In genomic region chr6:89413481-89413884, GRCm38 (mm10) we compare ENCODE assay signal across 12 mouse cellular contexts. TPM values are rescaled to one million over a fixed set of nuclear protein-coding genes. Genes with fewer than 3 reads are reported as not detected.
DNase-seq lines count a peak whose midpoint lies in the region; ATAC-seq and TF ChIP-seq lines count a peak whose summit lies in the region.
"Had no signal": no experiment of that assay in that cellular context is flagged by ENCODE, and none has a peak within 500 bp of the region (broad histone marks: within the 10 kb centered on the region; RNA-seq: fewer than 3 reads in every experiment).

No protein-coding gene starts in this region.

- peak; percentile 78 for TF ChIP-seq EP300 in lung, postnatal 0 days (IDR thresholded peaks at IDR 0.05)

- no peak for TF ChIP-seq POLR2A in spleen, adult 2 months (IDR thresholded peaks at IDR 0.05; ENCODE audit: low read depth, low read length)

- TF ChIP-seq CTCF in gastrocnemius, adult 2 months (IDR thresholded peaks at IDR 0.05) = no peak
- no peak for TF ChIP-seq CTCF in spleen, adult 2 months (IDR thresholded peaks at IDR 0.05; ENCODE audit: extremely low read depth, insufficient read depth, insufficient read length, insufficient replicate concordance)
- no peak for TF ChIP-seq CTCF in lung, postnatal 0 days (IDR thresholded peaks at IDR 0.05)
- no peak for TF ChIP-seq CTCF in layer of hippocampus, adult 2 months (conservative IDR thresholded peaks at IDR 0.05)

- H3K36me3 ChIP-seq in spleen, adult 2 months (ENCODE audit: control insufficient read depth, insufficient read depth, low read length) = no peaks in the 10 kb centered on the region
- no peaks in the 10 kb centered on the region for H3K36me3 ChIP-seq in lung, postnatal 0 days (ENCODE audit: insufficient read depth, low read length)
- H3K36me3 ChIP-seq: heart, embryonic 15.5 days had no signal

- DNase-seq in gastrocnemius, adult 2 months = no peak
- DNase-seq in gastrocnemius, postnatal 4 days (ENCODE audit: low spot score in 2 of 2) = no peak
- no peak for DNase-seq in spleen, adult 2 months (ENCODE audit: low read depth in 1 of 2, low spot score in 2 of 2)
- DNase-seq in spleen, adult 12 weeks (ENCODE audit: low spot score) = no peak
- DNase-seq in lung, postnatal 0 days (ENCODE audit: low spot score) = peak; percentile 88
- DNase-seq in thymus, adult 18-20 months = no peak
- DNase-seq in right cerebral cortex, postnatal 4 days = no peak
- no peak for DNase-seq in layer of hippocampus, adult 2 months (ENCODE audit: low spot score in 2 of 2)
- DNase-seq: cerebellum, postnatal 10 days; kidney, postnatal 10 days; left cerebral cortex, postnatal 4 days had no signal

- no peak overlapping the region for H3K4me3 ChIP-seq in gastrocnemius, adult 2 months
- H3K4me3 ChIP-seq in spleen, adult 2 months (ENCODE audit: extremely low read depth, insufficient read depth, insufficient read length) = no peak overlapping the region
- no peak overlapping the region for H3K4me3 ChIP-seq in lung, postnatal 0 days (ENCODE audit: low read depth, low read length)
- no peak overlapping the region for H3K4me3 ChIP-seq in layer of hippocampus, adult 2 months
- H3K4me3 ChIP-seq: heart, embryonic 15.5 days had no signal

- H3K9ac ChIP-seq in lung, postnatal 0 days (replicated peaks; ENCODE audit: low read depth) = no peak overlapping the region
- H3K9ac ChIP-seq: heart, embryonic 15.5 days had no signal

- no peaks in the 10 kb centered on the region for H3K27me3 ChIP-seq in spleen, adult 2 months (ENCODE audit: control insufficient read depth, insufficient read depth, low read length)
- no peaks in the 10 kb centered on the region for H3K27me3 ChIP-seq in lung, postnatal 0 days (replicated peaks; ENCODE audit: insufficient read depth, low read length)
- H3K27me3 ChIP-seq: heart, embryonic 15.5 days had no signal

- no peaks in the 10 kb centered on the region for H3K4me1 ChIP-seq in spleen, adult 2 months (ENCODE audit: control insufficient read depth, insufficient read depth, insufficient read length)
- H3K4me1 ChIP-seq in lung, postnatal 0 days (ENCODE audit: insufficient read depth, low read depth, low read length) = no peaks in the 10 kb centered on the region

- peak overlapping the region; percentile 76 for H3K27ac ChIP-seq in gastrocnemius, adult 2 months
- H3K27ac ChIP-seq in spleen, adult 2 months (ENCODE audit: insufficient read depth, low read length) = 0 out of 2 replicates have a peak overlapping the region, but pooled peaks have one; percentile 13
- H3K27ac ChIP-seq in lung, postnatal 0 days (ENCODE audit: low read length) = peak overlapping the region; percentile 85
- H3K27ac ChIP-seq in layer of hippocampus, adult 2 months = no peak overlapping the region
- H3K27ac ChIP-seq: heart, embryonic 15.5 days had no signal

- intact Hi-C loops in gastrocnemius, adult 2 months (cut with DNase I) = no loop called here

- H3K9me3 ChIP-seq in lung, postnatal 0 days (ENCODE audit: low read length) = no peaks in the 10 kb centered on the region
- H3K9me3 ChIP-seq: heart, embryonic 15.5 days had no signal

- H3K4me2 ChIP-seq in lung, postnatal 0 days (replicated peaks; ENCODE audit: low read depth, low read length) = no peak overlapping the region
- H3K4me2 ChIP-seq: heart, embryonic 15.5 days had no signal

- ATAC-seq in lung, postnatal 0 days = peak; percentile 84

RNA-seq across cellular contexts. Expression of gene Plxna1, which starts 51.1 kb away (rescaled TPM):
- 10 to 100 TPM; 10.9 to 13.0 TPM for total RNA-seq in gastrocnemius, adult 2 months (2021)
- 10 to 100 TPM; 47.6 to 48.1 TPM for total RNA-seq in gastrocnemius, postnatal 4 days (2021)
- 23.8 and 27.2 TPM in 2 replicates for polyA plus RNA-seq in spleen, adult 2 months (2012; rRNA removed)
- polyA plus RNA-seq in lung, postnatal 0 days (2015; fragmentation: Nextera tagmentation; extraction: Ambion mirVana) = 13.6 and 29.2 TPM in 2 replicates
- total RNA-seq in layer of hippocampus, adult 2 months (2021) = 100 to 1,000 TPM; 108 to 120 TPM
